Mouse (Mus musculus) gastrocnemius, adult 18-20 months (tissue): ENCODE measurements at regions not wholly inside any gene's neighbourhood (a gene's known extent, or its start where the extent isn't known, plus 50 kb on each side); places are given as distances from the start of the nearest gene placed in this dataset.

ENCODE experiments used
- DNase-seq: peaks from one replicate; pipeline ENCODE4 v3.0.0; 2021; ENCODE audit warnings: low spot score

GRCm38 (mm10) chrX:60833456-60833855 is 59.8 kb downstream of the Sox3 start:
- DNase-seq, result no peak

- no peak for DNase-seq
Observed at GRCm38 (mm10) chrX:60831330-60832027, 61.8 kb downstream of the Sox3 start.

GRCm38 (mm10) chrX:60825181-60826080 is 67.8 kb downstream of the Sox3 start:
- DNase-seq, result peak; percentile 0

GRCm38 (mm10) chrX:60798567-60798966 is 94.7 kb downstream of the Sox3 start:
- DNase-seq, result no peak

- DNase-seq, result no peak
Observed at GRCm38 (mm10) chrX:60780766-60781165, 112.5 kb downstream of the Sox3 start.

DNA sequence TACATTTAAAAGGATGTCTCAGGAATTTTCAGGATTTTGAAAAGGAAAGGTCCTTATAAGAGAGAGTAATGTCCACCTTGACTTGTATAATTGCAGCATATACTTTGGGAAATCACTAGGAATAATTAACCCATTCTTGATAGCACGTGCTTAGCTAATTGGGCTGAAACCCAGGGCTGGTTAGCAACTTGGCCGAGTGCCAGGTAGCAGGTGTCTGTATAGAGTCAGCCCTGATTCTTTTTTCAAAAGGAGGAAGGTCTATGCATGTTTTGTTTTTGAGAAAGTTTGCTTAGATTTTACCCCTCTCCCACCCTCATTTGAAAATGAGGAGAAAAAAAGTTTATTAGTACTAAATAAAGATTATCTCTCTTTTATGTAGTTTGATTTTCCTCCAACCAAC is 113.1 kb downstream of the Sox3 start:
- DNase-seq, result no peak

DNA sequence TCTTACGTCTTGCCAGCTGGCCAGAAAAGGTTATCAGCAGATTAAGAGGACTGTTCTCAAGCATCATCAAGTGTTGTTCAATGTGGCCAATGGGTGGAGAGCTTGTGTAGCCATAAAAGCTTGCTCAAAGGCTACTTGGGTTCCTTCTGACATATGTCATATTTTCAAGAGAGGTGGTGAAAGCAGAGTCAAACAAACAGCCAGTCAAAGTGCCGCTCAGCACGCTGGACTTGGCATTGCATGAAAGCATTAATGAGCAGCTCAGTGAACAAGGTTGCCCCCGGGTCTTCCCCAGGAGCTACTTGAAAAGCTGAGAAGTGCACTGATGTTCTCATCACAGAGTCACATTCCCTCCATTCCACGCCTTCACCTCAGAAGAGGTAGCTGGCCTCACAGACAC is 119.6 kb downstream of the Sox3 start:
- no peak for DNase-seq

- DNase-seq, result no peak
Observed at GRCm38 (mm10) chrX:60772439-60772838, 120.8 kb downstream of the Sox3 start.

DNA sequence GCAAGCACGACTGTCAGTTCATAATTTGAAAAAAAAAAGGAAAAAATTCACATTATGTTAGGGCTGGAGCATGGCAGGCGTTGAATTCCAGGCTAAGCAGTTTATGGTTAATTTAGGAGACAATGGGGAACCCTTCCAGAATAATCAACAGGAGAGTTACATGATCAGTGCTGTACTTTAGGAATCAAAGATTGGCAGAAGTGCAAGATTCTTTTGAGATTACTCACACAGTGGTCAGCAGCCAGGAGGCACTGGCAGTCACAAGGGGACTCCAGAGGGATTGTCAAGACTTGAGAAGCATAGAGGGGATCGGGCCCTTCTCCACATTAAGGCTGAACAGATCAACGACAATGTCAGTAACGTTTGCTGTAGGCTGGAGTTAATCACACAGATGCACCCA is 142.8 kb downstream of the Sox3 start:
- no peak for DNase-seq

- no peak for DNase-seq
Observed at GRCm38 (mm10) chrX:60743971-60744370, 149.3 kb downstream of the Sox3 start.

GRCm38 (mm10) chrX:60743020-60743707 is 150.1 kb downstream of the Sox3 start:
- DNase-seq, result no peak

- no peak for DNase-seq
Observed at GRCm38 (mm10) chrX:60719428-60720151, 127.1 kb upstream of the Atp11c start.

GRCm38 (mm10) chrX:60718794-60719193 is 126.3 kb upstream of the Atp11c start:
- DNase-seq, result no peak

DNA sequence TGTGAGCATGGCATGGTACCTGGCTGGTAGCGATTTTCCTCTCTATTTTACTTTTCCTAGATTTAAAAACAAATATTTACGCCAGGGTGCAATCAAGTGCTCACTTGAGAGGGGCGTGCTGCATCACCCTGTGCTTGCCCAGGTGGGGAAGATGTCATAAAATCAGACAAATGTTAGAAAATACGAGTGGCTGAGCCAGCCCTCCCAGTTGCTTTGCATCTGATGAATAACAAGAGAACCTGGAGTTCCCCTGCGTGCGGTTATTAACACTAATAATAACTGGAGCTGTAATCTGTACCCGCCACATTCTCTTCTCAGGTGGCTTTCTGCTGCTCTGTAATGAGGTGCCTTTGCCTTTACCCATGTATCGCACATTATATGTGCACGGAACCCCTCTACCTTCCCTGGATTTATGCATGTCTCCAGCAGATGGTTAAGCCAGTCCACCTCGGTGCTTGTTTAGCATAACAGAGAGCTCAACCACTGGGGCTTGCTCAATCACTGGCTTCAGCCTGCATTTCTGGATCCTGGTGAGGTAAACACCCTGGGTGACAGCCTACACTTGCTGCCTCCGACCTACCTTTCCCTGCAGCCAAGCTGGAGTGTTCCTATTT is 125.8 kb upstream of the Atp11c start:
- DNase-seq, result no peak

GRCm38 (mm10) chrX:60681036-60681706 is 88.7 kb upstream of the Atp11c start:
- DNase-seq, result no peak

DNA sequence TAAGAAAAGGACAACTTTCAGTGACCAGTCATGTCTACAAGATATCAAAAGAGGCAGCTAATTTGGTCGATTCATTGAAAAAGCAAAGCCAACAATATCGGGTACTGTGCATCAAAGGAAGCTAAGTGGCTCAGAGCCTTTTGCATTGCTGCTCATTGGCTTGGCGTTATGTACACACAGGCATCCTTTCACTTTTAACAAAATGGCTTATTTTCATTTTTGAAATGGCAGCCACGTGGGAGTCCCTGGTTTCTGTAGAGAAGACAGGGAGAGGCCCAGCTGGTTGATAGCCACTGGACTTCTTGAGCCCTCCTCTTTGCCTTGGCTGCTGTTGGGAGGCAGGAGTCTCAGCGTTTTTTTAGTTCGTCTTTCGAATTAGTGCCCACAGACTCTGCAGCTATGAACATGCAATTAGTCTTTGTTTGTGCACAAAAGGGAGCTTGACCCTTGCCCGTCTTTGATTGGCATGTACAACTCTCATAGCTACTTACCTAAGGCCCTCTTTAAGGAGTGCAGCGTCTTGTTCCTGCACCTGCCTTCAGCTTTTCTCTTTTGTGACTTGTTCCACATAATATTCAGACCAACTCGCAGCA is 52.3 kb upstream of the Atp11c start:
- no peak for DNase-seq
